Mouse (Mus musculus) thymus, postnatal 25 days (tissue): ENCODE measurements at regions not wholly inside any gene's neighbourhood (a gene's known extent, or its start where the extent isn't known, plus 50 kb on each side); places are given as distances from the start of the nearest gene placed in this dataset.

Source experiments
- DNase-seq: peaks from one replicate; pipeline ENCODE4 v3.0.0; 2022

- no peak for DNase-seq
Observed at GRCm38 (mm10) chr10:117579210-117579609, 50.1 kb upstream of the Cpm start.

GRCm38 (mm10) chr10:117578696-117579146 lies 50.6 kb upstream of the Cpm start:
- DNase-seq: no peak

- no peak for DNase-seq
Observed at GRCm38 (mm10) chr10:117577970-117578695, 51.2 kb upstream of the Cpm start.

- no peak for DNase-seq
Observed at GRCm38 (mm10) chr10:117576881-117577730, 52.2 kb upstream of the Cpm start.

- DNase-seq: no peak
Observed at GRCm38 (mm10) chr10:117576154-117576859, 53.0 kb upstream of the Cpm start.

GRCm38 (mm10) chr10:117575404-117576153 lies 53.7 kb upstream of the Cpm start:
- DNase-seq: no peak

GRCm38 (mm10) chr10:117574915-117575314 lies 54.4 kb upstream of the Cpm start:
- DNase-seq: no peak

GRCm38 (mm10) chr10:117574056-117574727 lies 55.1 kb upstream of the Cpm start:
- no peak for DNase-seq

- no peak for DNase-seq
Observed at GRCm38 (mm10) chr10:117573596-117573850, 55.8 kb upstream of the Cpm start.

- no peak for DNase-seq
Observed at GRCm38 (mm10) chr10:117572746-117573595, 56.3 kb upstream of the Cpm start.

GRCm38 (mm10) chr10:117571891-117572573 lies 57.3 kb upstream of the Cpm start:
- DNase-seq: no peak

GRCm38 (mm10) chr10:117570971-117571861 lies 58.1 kb upstream of the Cpm start:
- peak; percentile 24 for DNase-seq

GRCm38 (mm10) chr10:117570091-117570970 lies 59.0 kb upstream of the Cpm start:
- no peak for DNase-seq

GRCm38 (mm10) chr10:117569301-117570079 lies 59.8 kb upstream of the Cpm start:
- DNase-seq: no peak

GRCm38 (mm10) chr10:117568472-117569300 lies 60.6 kb upstream of the Cpm start:
- DNase-seq: no peak

- no peak for DNase-seq
Observed at GRCm38 (mm10) chr10:117568138-117568387, 61.2 kb upstream of the Cpm start.
